Mouse (Mus musculus): ENCODE results near the gene Bend4.

DNA sequence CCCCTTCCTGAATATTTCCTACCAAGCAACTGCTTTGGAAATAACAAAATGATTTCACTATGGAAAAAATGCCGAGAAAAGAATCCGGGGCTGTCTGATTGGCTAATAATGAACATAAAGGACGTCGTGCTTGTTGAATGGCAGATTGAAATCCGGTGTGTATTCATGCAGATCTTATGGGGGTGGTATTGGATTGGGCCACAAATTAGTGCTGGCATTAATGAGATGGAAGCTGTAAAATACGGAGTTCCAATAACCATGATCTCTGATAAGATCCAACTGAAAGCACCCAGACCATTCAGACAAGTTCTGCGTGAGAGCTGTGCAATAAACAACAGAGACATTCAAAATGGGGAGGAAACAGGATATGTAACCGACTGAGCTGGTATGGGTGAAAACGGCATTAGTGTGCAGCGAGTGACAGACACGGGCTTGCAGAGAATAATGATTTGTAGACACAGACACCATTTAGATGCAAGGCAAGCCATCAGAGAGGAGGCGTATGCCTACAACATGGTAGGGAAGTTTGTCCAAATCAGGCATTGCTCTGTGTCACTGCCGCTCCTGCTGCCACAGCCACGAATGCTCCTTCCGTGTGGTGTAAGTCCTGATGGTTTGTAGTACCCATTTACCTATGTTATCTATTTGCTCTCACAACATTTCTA lies 38.9 kb upstream of the Bend4 start:
- no peak for TF ChIP-seq CTCF (IDR thresholded peaks at IDR 0.05; ENCODE audit: low read depth)
- no peak for TF ChIP-seq EP300 (IDR thresholded peaks at IDR 0.05; ENCODE audit: low read depth)

All from heart, postnatal 0 days (tissue).